Mouse (Mus musculus): ENCODE measurements around the gene Eif4enif1. TPM values are rescaled to one million over a fixed set of nuclear protein-coding genes. Genes with fewer than 3 reads are reported as not detected.

Gene Eif4enif1
- total RNA-seq, 2 experiments from 2014 or later: 42.1 to 45.1 TPM

DNA sequence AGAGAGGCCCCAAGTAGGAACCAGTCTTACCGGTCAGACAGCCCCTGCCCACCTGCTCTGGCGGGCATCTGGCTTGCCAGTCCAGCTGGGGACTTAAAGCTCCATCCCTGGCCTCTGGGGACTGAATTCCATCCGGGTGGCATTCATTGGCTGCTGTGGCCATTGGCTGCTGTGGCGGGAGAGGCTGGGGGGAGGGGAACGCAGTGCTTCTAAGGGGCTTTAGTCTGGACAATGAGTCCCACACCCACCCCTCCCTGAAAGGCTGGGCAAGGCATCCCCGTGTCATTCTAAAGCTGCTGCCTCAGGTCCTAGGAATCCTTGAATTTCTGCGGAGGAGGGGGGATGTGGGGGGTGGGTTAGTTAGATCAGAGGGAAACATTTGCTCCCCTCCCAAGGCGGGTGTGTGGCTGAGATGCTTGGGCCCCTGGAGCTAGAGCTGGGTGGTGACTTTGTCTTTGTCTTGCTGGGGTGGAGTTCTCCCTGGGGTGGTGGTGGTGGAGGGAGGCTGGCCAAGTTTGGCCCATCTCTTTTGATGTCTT is 90.6 kb downstream of the Eif4enif1 start:
- intact Hi-C loops (cut with DNase I): no loop called here
- DNase-seq (ENCODE audit: low spot score): no peak

DNA sequence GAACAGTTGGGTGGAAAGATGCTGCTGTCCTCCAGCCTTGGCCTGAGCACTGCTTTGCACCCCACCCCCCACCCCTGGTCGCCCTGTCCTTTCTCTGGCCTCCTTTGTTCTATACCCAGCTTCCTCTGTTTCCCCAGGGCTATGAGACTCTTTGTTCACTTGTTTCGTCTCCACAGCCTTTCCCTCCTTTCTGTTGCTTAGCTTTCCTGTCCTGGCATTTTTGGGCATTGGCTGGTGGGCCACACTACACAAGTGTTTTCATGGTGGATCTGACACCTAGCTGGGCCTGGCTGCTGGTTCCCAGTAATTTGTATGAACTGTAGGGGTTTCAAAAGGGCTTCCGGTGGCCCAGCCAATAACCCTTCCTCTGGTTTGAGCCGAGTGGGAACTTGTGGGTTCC is 91.2 kb downstream of the Eif4enif1 start:
- no peak for DNase-seq (ENCODE audit: low spot score)
- intact Hi-C loops (cut with DNase I): no loop called here

Other genes with a start within 250 kb of the Eif4enif1 start
- gene Sfi1, start 8.9 kb upstream of the Eif4enif1 start, total RNA-seq (2021): 10 to 100 TPM; 19.1 to 21.7 TPM
- 10 to 100 TPM; 58.0 to 65.0 TPM for gene Drg1, start 64.0 kb downstream of the Eif4enif1 start, total RNA-seq (2021)
- 10 to 100 TPM; 25.6 to 26.4 TPM for gene Patz1, start 86.5 kb downstream of the Eif4enif1 start, total RNA-seq (2021)
- 10 to 100 TPM; 39.4 to 42.4 TPM for gene Pik3ip1, start 128.0 kb downstream of the Eif4enif1 start, total RNA-seq (2021)
- gene Limk2, start 206.8 kb downstream of the Eif4enif1 start, total RNA-seq (2021): 10 to 100 TPM; 17.2 to 18.5 TPM
- gene Rnf185, start 250.0 kb downstream of the Eif4enif1 start, total RNA-seq (2021): 10 to 100 TPM; 19.5 to 20.2 TPM

All from heart, postnatal 25 days (tissue).